Mouse (Mus musculus) limb, embryonic 10.5 days (tissue): ENCODE results near the gene Shisal2a. TPM values are rescaled to one million over a fixed set of nuclear protein-coding genes. Genes with fewer than 3 reads are reported as not detected.

Experiments used
- DNase-seq: peaks from one replicate; pipeline ENCODE4 v3.0.0-alpha.2; 2017; ENCODE audit warnings: low spot score
- H3K27ac ChIP-seq: fragments of 300-500 bp; sonication (generic); 2 replicates; pipeline ENCODE4 v1.5.1; 2016; ENCODE audit warnings: mild to moderate bottlenecking
- H3K27me3 ChIP-seq: fragments of 300-500 bp; sonication (generic); 2 replicates; pipeline ENCODE4 v1.6.1; 2016; ENCODE audit warnings: low read depth, mild to moderate bottlenecking; ENCODE audit not compliant: poor library complexity, severe bottlenecking
- H3K36me3 ChIP-seq: fragments of 300-500 bp; sonication (generic); 2 replicates; pipeline ENCODE4 v1.6.1; 2016; ENCODE audit warnings: mild to moderate bottlenecking, moderate library complexity
- H3K4me1 ChIP-seq: fragments of 300-500 bp; sonication (generic); 2 replicates; pipeline ENCODE4 v1.6.1; 2016
- H3K4me3 ChIP-seq: fragments of 300-500 bp; sonication (generic); 2 replicates; pipeline ENCODE4 v1.5.1; 2016; ENCODE audit warnings: mild to moderate bottlenecking, moderate library complexity
- H3K9me3 ChIP-seq: fragments of 300-500 bp; sonication (generic); replicated peaks from 2 replicates; pipeline ENCODE4 v1.6.1; 2016; ENCODE audit warnings: mild to moderate bottlenecking
- WGBS: fragments of 180-500 bp; shearing (Covaris S2); methylation state at CpG from one replicate; pipeline ENCODE4 v1.1.7; 2016; 5-methylcytosine and 5-hydroxymethylcytosine counted together
- polyA plus RNA-seq: library from polyadenylated mRNA; unstranded; fragments of >200 nt; fragmentation: Nextera tagmentation; extraction: Ambion mirVana; gene quantifications from 2 replicates; pipeline ENCODE4 v1.2.1, GENCODE M21; 2016

The Shisal2a gene
- polyA plus RNA-seq, 1 experiment from 2014 or later: 5.6 TPM

DNA sequence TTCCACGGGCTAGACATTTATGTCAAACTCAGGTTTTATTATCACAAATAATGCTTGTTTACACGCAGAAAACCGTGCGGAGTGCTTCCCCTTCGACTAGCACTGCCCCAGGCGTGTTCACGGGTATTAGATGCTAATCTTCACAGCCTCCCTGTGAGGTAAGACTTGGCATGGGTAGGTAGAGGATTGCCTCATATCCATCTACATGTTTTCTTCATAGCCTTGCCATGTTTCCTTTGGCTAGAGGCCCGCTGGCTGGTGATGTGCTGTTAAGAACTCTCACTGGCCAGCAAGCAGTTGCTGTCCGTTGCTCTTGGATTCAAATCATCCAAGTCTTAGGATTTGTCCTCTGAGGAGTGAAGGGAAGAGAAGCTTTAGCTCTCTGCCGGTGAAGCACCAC lies 17.2 kb upstream of the Shisal2a start:
- H3K9me3 ChIP-seq: no peaks in the 10 kb centered on the region
- H3K36me3 ChIP-seq: peaks cover 38% of the 10 kb centered on the region
- WGBS: 90% methylated on average over 10 of the region's 10 CpGs
- DNase-seq: no peak
- H3K4me3 ChIP-seq: no peak overlapping the region
- H3K27ac ChIP-seq: no peak overlapping the region
- no peaks in the 10 kb centered on the region for H3K4me1 ChIP-seq
- H3K27me3 ChIP-seq: no peaks in the 10 kb centered on the region

- no peaks in the 10 kb centered on the region for H3K4me1 ChIP-seq
- DNase-seq: no peak
- no peaks in the 10 kb centered on the region for H3K27me3 ChIP-seq
- H3K36me3 ChIP-seq: 0 out of 2 replicates have a peak, but pooled peaks cover 4% of the 10 kb centered on the region
- no peak overlapping the region for H3K4me3 ChIP-seq
- no peak overlapping the region for H3K27ac ChIP-seq
- no peaks in the 10 kb centered on the region for H3K9me3 ChIP-seq
These were observed 11.1 kb upstream of the Shisal2a start for GRCm38 (mm10) chr4:108394236-108394635.

DNA sequence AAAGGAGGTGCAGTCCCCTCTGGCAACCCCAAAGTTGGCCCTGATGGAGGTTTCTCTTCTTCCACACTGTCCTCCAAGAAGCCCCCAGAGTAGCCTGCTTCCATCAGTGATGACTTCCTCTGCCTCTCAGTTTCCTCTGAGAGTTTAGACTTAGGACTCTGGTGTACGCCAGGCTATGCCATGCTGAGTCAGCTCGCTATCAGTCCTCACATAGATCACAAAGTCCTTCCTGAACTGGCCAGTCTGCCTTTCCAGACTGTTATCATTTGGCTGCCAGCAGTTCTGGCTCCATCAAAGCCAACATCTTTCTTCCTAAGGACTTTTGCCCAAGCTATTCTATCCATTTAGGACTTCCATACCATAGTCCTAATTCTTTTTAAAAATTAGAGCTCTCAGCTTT lies 9.4 kb upstream of the Shisal2a start:
- no peak for DNase-seq
- H3K9me3 ChIP-seq: no peaks in the 10 kb centered on the region
- no peaks in the 10 kb centered on the region for H3K27me3 ChIP-seq
- H3K27ac ChIP-seq: no peak overlapping the region
- no peak overlapping the region for H3K4me3 ChIP-seq
- 86% methylated on average over 2 of the region's 2 CpGs for WGBS
- H3K4me1 ChIP-seq: peaks cover 14% of the 10 kb centered on the region
- 0 out of 2 replicates have a peak, but pooled peaks cover 4% of the 10 kb centered on the region for H3K36me3 ChIP-seq

DNA sequence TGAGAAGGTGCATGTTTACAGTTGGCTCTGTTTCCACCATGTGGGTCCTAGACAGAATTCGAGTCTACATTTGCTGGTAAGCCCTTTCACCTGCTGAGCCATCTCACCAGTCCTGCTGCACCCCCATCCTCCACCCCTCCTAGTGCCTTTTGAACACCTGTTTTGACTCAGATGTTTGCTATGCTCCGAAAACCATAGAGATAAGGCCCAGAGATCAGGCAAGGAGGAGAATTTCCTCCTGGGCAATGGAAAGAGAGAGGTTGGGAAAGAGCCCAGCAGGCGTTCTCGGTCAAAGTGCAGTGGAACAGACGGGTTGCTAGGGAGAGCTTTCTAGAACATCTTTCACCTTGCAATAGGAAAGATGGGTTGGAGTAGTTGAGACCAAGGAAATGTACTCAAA lies 8.0 kb upstream of the Shisal2a start:
- Histone ChIP-seq H3K36me3 (0 out of 2 replicates have a peak, but pooled peaks cover 4% of the 10 kb centered on the region), H3K4me3 (no peak overlapping the region), H3K27me3 (no peaks in the 10 kb centered on the region), H3K4me1 (peaks cover 24% of the 10 kb centered on the region), H3K27ac (no peak overlapping the region), H3K9me3 (no peaks in the 10 kb centered on the region)
- no peak for DNase-seq
- WGBS: 87% methylated on average over 5 of the region's 5 CpGs

- no peak overlapping the region for H3K4me3 ChIP-seq
- H3K27ac ChIP-seq: peak overlapping the region; percentile 93; the same call in 1 of the 2 replicates
- 73% methylated on average over 3 of the region's 3 CpGs for WGBS
- H3K4me1 ChIP-seq: peaks cover 30% of the 10 kb centered on the region
- no peaks in the 10 kb centered on the region for H3K9me3 ChIP-seq
- no peaks in the 10 kb centered on the region for H3K36me3 ChIP-seq
- DNase-seq: no peak
- H3K27me3 ChIP-seq: peaks cover 14% of the 10 kb centered on the region
These were observed 5.6 kb upstream of the Shisal2a start for GRCm38 (mm10) chr4:108388741-108389140.

- Histone ChIP-seq H3K4me3 (peak overlapping the region; percentile 40), H3K27ac (peak overlapping the region; percentile 93), H3K9me3 (no peaks in the 10 kb centered on the region), H3K4me1 (peaks cover 40% of the 10 kb centered on the region), H3K36me3 (no peaks in the 10 kb centered on the region), H3K27me3 (peaks cover 24% of the 10 kb centered on the region)
- 8% methylated on average over 18 of the region's 18 CpGs for WGBS
- DNase-seq: peak; percentile 83
These were observed 4.6 kb upstream of the Shisal2a start for GRCm38 (mm10) chr4:108387681-108388253.

DNA sequence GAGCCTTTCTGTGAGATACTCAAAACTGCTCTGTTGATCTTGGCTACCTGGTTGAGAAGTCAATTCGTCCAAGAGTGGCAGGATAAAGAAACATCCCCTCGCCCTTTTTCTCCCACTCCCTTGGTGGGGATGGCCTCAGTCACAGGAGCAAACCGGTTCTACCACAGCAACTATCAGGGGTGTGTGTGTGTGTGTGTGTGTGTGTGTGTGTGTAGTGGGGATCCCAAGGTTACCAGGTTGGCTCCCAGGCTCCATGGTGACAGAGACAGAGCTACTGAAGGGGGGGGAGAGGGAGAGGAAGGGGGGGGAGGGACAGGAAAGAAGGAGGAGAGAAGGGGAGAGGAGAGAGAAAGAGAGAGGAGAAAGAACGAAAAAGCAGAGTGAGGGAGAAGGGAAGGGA lies 4.0 kb upstream of the Shisal2a start:
- 44% methylated on average over 4 of the region's 4 CpGs for WGBS
- Histone ChIP-seq H3K4me3 (peak overlapping the region; percentile 40), H3K27ac (peak overlapping the region; percentile 93), H3K9me3 (no peaks in the 10 kb centered on the region), H3K4me1 (peaks cover 40% of the 10 kb centered on the region), H3K36me3 (no peaks in the 10 kb centered on the region), H3K27me3 (peaks cover 31% of the 10 kb centered on the region)
- DNase-seq: peak; percentile 45

GRCm38 (mm10) chr4:108386087-108386486 lies 2.9 kb upstream of the Shisal2a start:
- Histone ChIP-seq H3K36me3 (no peaks in the 10 kb centered on the region), H3K27ac (no peak overlapping the region), H3K4me3 (no peak overlapping the region), H3K9me3 (no peaks in the 10 kb centered on the region), H3K27me3 (peaks cover 40% of the 10 kb centered on the region), H3K4me1 (peaks cover 40% of the 10 kb centered on the region)
- DNase-seq: no peak
- 26% methylated on average over 1 of the region's 1 CpGs for WGBS

DNA sequence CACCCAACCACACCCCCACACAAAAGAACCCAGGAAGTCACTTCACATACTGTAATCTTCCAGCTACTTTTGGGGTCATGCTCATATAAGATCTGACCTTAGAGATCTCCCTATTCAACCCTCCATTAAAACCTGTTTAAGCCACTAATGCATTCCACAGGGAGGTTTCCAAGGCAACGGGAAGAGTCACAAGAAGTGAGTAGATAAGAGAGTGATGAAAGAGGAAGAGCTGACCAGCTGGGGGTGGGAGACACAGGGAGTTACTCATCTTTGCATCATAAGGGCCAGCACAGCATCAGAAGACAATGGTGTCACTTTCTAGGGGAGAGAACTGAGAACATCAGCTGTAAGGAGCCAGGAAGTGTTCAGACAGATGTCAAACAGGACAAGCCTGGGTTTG lies 3.0 kb downstream of the Shisal2a start:
- Histone ChIP-seq H3K36me3 (no peaks in the 10 kb centered on the region), H3K4me1 (peaks cover 32% of the 10 kb centered on the region), H3K4me3 (no peak overlapping the region), H3K27me3 (peaks cover 40% of the 10 kb centered on the region), H3K9me3 (no peaks in the 10 kb centered on the region), H3K27ac (peak overlapping the region; percentile 57; the same call in 1 of the 2 replicates)
- DNase-seq: no peak
- 33% methylated on average over 1 of the region's 1 CpGs for WGBS

DNA sequence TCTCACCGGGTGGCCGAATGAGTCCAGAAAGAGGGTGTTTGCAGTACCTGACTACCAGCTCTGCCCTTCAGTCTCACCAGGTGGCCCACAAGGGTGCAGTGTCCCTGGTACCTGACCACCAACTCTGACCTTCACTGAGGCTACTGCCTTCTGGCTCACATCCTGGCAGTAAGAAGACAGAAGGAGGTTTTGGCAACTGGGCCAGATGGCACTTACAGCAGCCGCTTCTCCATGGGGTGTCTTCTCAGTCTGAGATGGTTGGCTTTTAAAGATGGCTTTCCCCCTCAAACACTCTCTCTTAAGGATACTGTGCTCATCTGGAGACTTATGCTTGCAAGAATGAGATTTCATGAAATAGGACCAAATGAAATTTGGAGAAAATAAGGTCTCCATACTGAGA lies 3.7 kb downstream of the Shisal2a start:
- no peak for DNase-seq
- peaks cover 33% of the 10 kb centered on the region for H3K27me3 ChIP-seq
- H3K27ac ChIP-seq: peak overlapping the region; percentile 57
- H3K4me1 ChIP-seq: peaks cover 32% of the 10 kb centered on the region
- no peak overlapping the region for H3K4me3 ChIP-seq
- 77% methylated on average over 3 of the region's 3 CpGs for WGBS
- H3K9me3 ChIP-seq: no peaks in the 10 kb centered on the region
- H3K36me3 ChIP-seq: no peaks in the 10 kb centered on the region

DNA sequence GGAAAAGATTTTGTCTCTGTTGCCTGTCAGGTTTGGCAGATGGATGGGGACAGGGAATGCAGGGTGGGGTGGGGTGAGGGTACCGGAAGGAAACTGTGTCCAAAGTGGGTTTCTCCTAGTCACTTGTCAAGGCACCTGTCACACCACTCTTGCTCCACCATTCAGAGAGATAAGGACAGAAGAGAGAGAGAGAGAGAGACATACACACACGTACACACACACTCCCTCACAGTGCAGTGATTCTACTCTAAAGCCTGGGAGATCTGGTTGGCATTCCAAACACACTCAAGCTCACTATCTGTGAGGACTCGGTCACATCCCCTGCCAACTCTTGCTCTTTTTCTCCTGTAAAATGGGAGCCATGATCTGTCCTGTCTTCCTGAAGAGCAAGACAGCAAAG lies 11.0 kb downstream of the Shisal2a start:
- H3K4me1 ChIP-seq: peaks cover 29% of the 10 kb centered on the region
- 61% methylated on average over 3 of the region's 3 CpGs for WGBS
- H3K4me3 ChIP-seq: no peak overlapping the region
- H3K36me3 ChIP-seq: no peaks in the 10 kb centered on the region
- no peaks in the 10 kb centered on the region for H3K27me3 ChIP-seq
- no peaks in the 10 kb centered on the region for H3K9me3 ChIP-seq
- H3K27ac ChIP-seq: peak overlapping the region; percentile 56
- DNase-seq: no peak

DNA sequence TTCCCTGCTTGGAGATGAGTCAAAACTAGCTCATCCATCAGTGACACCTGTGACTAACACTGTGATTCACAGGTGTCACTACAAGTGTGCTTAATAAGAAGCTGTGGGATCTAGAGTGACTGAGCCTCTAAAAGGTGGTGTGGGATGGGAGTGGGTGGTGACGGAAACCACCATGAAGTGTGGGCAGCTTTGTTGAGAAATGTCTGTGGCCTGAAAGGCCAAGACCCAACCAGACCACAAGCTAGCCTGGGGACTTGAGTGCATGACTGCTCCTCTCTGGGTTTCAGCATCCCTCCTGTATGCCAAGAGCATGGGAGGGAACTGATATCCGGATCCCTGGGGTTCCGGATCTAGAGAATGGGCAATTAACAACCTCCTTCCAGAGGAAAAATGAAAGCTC lies 11.7 kb downstream of the Shisal2a start:
- 93% methylated on average over 3 of the region's 3 CpGs for WGBS
- Histone ChIP-seq H3K27me3 (no peaks in the 10 kb centered on the region), H3K36me3 (no peaks in the 10 kb centered on the region), H3K27ac (peak overlapping the region; percentile 61; the same call in 1 of the 2 replicates), H3K9me3 (no peaks in the 10 kb centered on the region), H3K4me3 (no peak overlapping the region), H3K4me1 (peaks cover 29% of the 10 kb centered on the region)
- DNase-seq: no peak

DNA sequence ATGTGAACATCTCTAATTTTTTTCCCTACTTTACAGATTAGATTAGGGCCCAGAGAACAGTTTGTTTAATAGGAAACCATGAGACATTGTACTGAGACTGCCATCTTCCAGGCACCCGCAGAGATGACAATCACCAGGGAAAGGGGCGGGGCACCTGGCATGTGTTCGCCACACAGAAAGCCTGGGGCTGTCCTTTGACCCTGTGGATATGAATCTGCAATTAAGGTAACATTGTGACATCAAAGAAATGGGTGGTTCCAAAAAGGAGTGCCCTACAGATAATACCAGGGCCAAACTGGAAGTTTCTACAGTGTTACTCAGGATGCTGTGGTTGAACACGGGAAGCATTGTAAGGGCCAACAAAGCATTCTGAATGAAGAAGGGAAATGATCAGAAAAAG lies 12.7 kb downstream of the Shisal2a start:
- no peaks in the 10 kb centered on the region for H3K36me3 ChIP-seq
- H3K4me3 ChIP-seq: no peak overlapping the region
- no peaks in the 10 kb centered on the region for H3K9me3 ChIP-seq
- WGBS: 61% methylated on average over 4 of the region's 4 CpGs
- H3K27me3 ChIP-seq: no peaks in the 10 kb centered on the region
- DNase-seq: no peak
- no peak overlapping the region for H3K27ac ChIP-seq
- H3K4me1 ChIP-seq: peaks cover 29% of the 10 kb centered on the region

DNA sequence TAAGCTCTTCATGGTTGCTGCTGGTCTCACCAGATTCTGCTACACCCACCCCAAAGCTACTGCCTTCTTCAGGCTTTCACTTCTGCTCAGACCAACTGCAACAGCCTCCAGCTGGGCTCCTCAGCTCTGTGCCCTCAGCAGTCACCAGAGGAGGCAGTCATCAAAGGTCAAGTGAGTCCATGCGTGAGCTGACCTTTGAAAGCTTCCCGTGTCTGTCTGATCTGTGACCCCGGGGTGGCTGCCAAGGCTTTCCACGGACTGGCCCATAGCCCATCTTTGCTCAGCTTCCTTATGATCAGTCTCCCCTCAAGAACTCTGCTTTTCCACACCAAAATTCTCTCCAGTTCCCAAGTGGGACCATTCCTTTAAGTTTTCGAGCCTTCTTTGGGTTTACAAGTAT lies 13.9 kb downstream of the Shisal2a start:
- Histone ChIP-seq H3K27me3 (no peaks in the 10 kb centered on the region), H3K4me1 (peaks cover 34% of the 10 kb centered on the region), H3K9me3 (no peaks in the 10 kb centered on the region), H3K4me3 (no peak overlapping the region), H3K36me3 (no peaks in the 10 kb centered on the region), H3K27ac (peak overlapping the region; percentile 44; the same call in 1 of the 2 replicates)
- DNase-seq: no peak
- 30% methylated on average over 5 of the region's 5 CpGs for WGBS
